Mouse (Mus musculus) T-helper 2 cell (primary cell): Measurements from ENCODE around the gene Btbd8.

Experiments used
- in situ Hi-C: fragments of 300-600 bp; cut with MboI, MseI; formaldehyde crosslinking; loops from one replicate; pipeline ENCODE4 v1.15.1; 2025; ENCODE audit warnings: high pct_unique_total_duplicates

Btbd8 gene

GRCm38 (mm10) chr5:107437464-107438281 lies at the start of gene Btbd8:
Gene Btbd8, plus strand, starts transcription at chr5:107437997.
- in situ Hi-C loops = no loop called here

- in situ Hi-C loops = no loop called here
Observed at GRCm38 (mm10) chr5:107389373-107389772, 48.4 kb upstream of the Btbd8 start.

- in situ Hi-C loops = no loop called here
Observed at GRCm38 (mm10) chr5:107394437-107394836, 43.4 kb upstream of the Btbd8 start.

- in situ Hi-C loops = no loop called here
Observed at GRCm38 (mm10) chr5:107402436-107402835, 35.4 kb upstream of the Btbd8 start, which contains the start of gene Ephx4. Gene Ephx4, plus strand, starts transcription at chr5:107402736.

- in situ Hi-C loops = no loop called here
Observed at GRCm38 (mm10) chr5:107403011-107403946, 34.5 kb upstream of the Btbd8 start.

- in situ Hi-C loops = no loop called here
Observed at GRCm38 (mm10) chr5:107403947-107404684, 33.7 kb upstream of the Btbd8 start.

GRCm38 (mm10) chr5:107405361-107405760 lies 32.4 kb upstream of the Btbd8 start:
- in situ Hi-C loops = no loop called here

- in situ Hi-C loops = no loop called here
Observed at GRCm38 (mm10) chr5:107410305-107410704, 27.5 kb upstream of the Btbd8 start.

- in situ Hi-C loops = no loop called here
Observed at GRCm38 (mm10) chr5:107411326-107411725, 26.5 kb upstream of the Btbd8 start.

GRCm38 (mm10) chr5:107412285-107412684 lies 25.5 kb upstream of the Btbd8 start:
- in situ Hi-C loops = no loop called here

GRCm38 (mm10) chr5:107415098-107415497 lies 22.7 kb upstream of the Btbd8 start:
- in situ Hi-C loops = no loop called here

- in situ Hi-C loops = no loop called here
Observed at GRCm38 (mm10) chr5:107421676-107422075, 16.1 kb upstream of the Btbd8 start.

- in situ Hi-C loops = no loop called here
Observed at GRCm38 (mm10) chr5:107431249-107431648, 6.5 kb upstream of the Btbd8 start, which contains the start of gene Lpcat2b. Gene Lpcat2b, plus strand, starts transcription at chr5:107431549.

- in situ Hi-C loops = no loop called here
Observed at GRCm38 (mm10) chr5:107434001-107434400, 3.8 kb upstream of the Btbd8 start.

GRCm38 (mm10) chr5:107436185-107436584 lies 1.6 kb upstream of the Btbd8 start:
- in situ Hi-C loops = no loop called here

- in situ Hi-C loops = no loop called here
Observed at GRCm38 (mm10) chr5:107436587-107437209, 1.1 kb upstream of the Btbd8 start.

GRCm38 (mm10) chr5:107438353-107438752 lies 556 bp downstream of the Btbd8 start:
- in situ Hi-C loops = no loop called here

- in situ Hi-C loops = no loop called here
Observed at GRCm38 (mm10) chr5:107441881-107442280, 4.1 kb downstream of the Btbd8 start.

GRCm38 (mm10) chr5:107444251-107444650 lies 6.5 kb downstream of the Btbd8 start:
- in situ Hi-C loops = no loop called here

- in situ Hi-C loops = no loop called here
Observed at GRCm38 (mm10) chr5:107447977-107448376, 10.2 kb downstream of the Btbd8 start.

GRCm38 (mm10) chr5:107448784-107449183 lies 11.0 kb downstream of the Btbd8 start:
- in situ Hi-C loops = no loop called here
